Mouse (Mus musculus) myocyte (in vitro differentiated cells): Measurements from ENCODE around the gene Spink2.

ENCODE experiments used
- CEBPB ChIP-seq: IDR thresholded peaks from 2 replicates; pipeline ENCODE4 v1.6.1; 2011; ENCODE audit warnings: mild to moderate bottlenecking, moderate library complexity; ENCODE audit not compliant: poor library complexity, insufficient read depth, severe bottlenecking
- E2F4 ChIP-seq: IDR thresholded peaks from one replicate; pipeline ENCODE4 v1.6.1; 2011; ENCODE audit warnings: mild to moderate bottlenecking, control low read depth, moderate library complexity; ENCODE audit not compliant: insufficient read depth
- MAX ChIP-seq: IDR thresholded peaks from one replicate; pipeline ENCODE4 v1.6.1; 2011; ENCODE audit warnings: low read depth, mild to moderate bottlenecking, control low read depth
- MYOD1 ChIP-seq, 3 experiments: IDR thresholded peaks; one replicate each; pipeline ENCODE4 v1.6.1; 2011; ENCODE audit warnings: control low read depth in 2 of 3, low read depth in 2 of 3, mild to moderate bottlenecking in 2 of 3, moderate library complexity in 1 of 3; ENCODE audit not compliant: insufficient read length in 2 of 3, control insufficient read depth in 1 of 3
- MYOG ChIP-seq, 3 experiments: IDR thresholded peaks; one replicate each; pipeline ENCODE4 v1.6.1; 2011; ENCODE audit warnings: control low read depth in 2 of 3, low read depth in 2 of 3, mild to moderate bottlenecking in 2 of 3; ENCODE audit not compliant: insufficient read length in 2 of 3, control insufficient read depth in 1 of 3, insufficient read depth in 1 of 3
- POLR2A ChIP-seq: IDR thresholded peaks from one replicate; pipeline ENCODE4 v1.6.1; 2011; ENCODE audit warnings: low read depth, mild to moderate bottlenecking, control low read depth, moderate library complexity; ENCODE audit not compliant: insufficient read length
- POLR2AphosphoS2 ChIP-seq: IDR thresholded peaks from one replicate; pipeline ENCODE4 v1.6.1; 2011; ENCODE audit warnings: low read depth, control low read depth; ENCODE audit not compliant: insufficient read length

GRCm38 (mm10) chr5:77211236-77211635, at the start of gene Spink2:
- TF ChIP-seq CEBPB = no peak
- no peak for TF ChIP-seq MYOD1 (IDR thresholded peaks at IDR 0.05; ENCODE audit: control insufficient read depth in 1 of 3, insufficient read length in 2 of 3, low read depth in 2 of 3)
- no peak for TF ChIP-seq POLR2A
- no peak for TF ChIP-seq E2F4
- TF ChIP-seq MYOG (IDR thresholded peaks at IDR 0.05; ENCODE audit: control insufficient read depth in 1 of 3, insufficient read depth in 1 of 3, insufficient read length in 2 of 3, low read depth in 2 of 3) = no peak
- TF ChIP-seq POLR2AphosphoS2 = no peak
- no peak for TF ChIP-seq MAX
